Mouse (Mus musculus): ENCODE results near the gene Rccd1.

DNA sequence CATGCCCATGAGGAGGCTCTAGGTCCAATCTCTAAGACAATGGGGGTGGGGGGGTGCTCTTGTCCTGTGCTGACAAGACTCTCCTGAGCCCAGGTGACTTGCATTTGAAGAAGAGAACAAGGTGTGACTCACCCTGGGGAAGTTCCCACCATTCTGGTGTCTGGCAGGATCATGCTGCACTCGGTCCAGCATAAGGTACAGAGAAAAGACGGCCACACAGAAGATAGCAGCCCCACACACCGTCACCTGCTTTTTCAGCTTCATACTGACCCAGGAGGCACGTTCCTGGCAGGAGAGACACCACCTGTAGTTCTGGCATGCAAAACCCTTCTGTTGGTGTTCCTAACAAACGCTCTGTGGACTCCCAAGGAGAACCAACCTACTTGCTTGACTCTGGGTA lies 45.2 kb upstream of the Rccd1 start:
- TF ChIP-seq CTCF (IDR thresholded peaks at IDR 0.05) (no peak), EP300 (IDR thresholded peaks at IDR 0.05) (no peak)

Measured in lung, postnatal 0 days (tissue).